Mouse (Mus musculus) liver, embryonic 13.5 days (tissue): ENCODE results near the gene Casz1. TPM values are rescaled to one million over a fixed set of nuclear protein-coding genes. Genes with fewer than 3 reads are reported as not detected.

Experiments used
- ATAC-seq: fragments of 200-750 bp; cut with Nextera tagmentation; 2 replicates; pipeline ENCODE4 v1.8.0; 2017; ENCODE audit warnings: low read depth, mild to moderate bottlenecking, moderate number of reproducible peaks, moderate library complexity
- DNase-seq: peaks from one replicate; pipeline ENCODE4 v3.0.0; 2022
- H3K27ac ChIP-seq: fragments of 300-500 bp; sonication (generic); 2 replicates; pipeline ENCODE4 v1.5.1; 2015; ENCODE audit warnings: moderate library complexity, mild to moderate bottlenecking, inconsistent platforms
- H3K27me3 ChIP-seq: fragments of 300-500 bp; sonication (generic); 2 replicates; pipeline ENCODE4 v1.6.1; 2015; ENCODE audit warnings: mild to moderate bottlenecking, inconsistent platforms
- H3K36me3 ChIP-seq: fragments of 300-500 bp; sonication (generic); 2 replicates; pipeline ENCODE4 v1.6.1; 2015; ENCODE audit warnings: mild to moderate bottlenecking, inconsistent platforms
- H3K4me1 ChIP-seq: fragments of 300-500 bp; sonication (generic); replicated peaks from 2 replicates; pipeline ENCODE4 v1.6.1; 2015; ENCODE audit warnings: inconsistent platforms
- H3K4me2 ChIP-seq: fragments of 300-500 bp; sonication (generic); 2 replicates; pipeline ENCODE4 v1.6.1; 2015; ENCODE audit warnings: inconsistent platforms, mild to moderate bottlenecking, moderate library complexity
- H3K4me3 ChIP-seq: fragments of 300-500 bp; sonication (generic); replicated peaks from 2 replicates; pipeline ENCODE4 v1.5.1; 2015; ENCODE audit warnings: mild to moderate bottlenecking, inconsistent platforms
- H3K9ac ChIP-seq: fragments of 300-500 bp; sonication (generic); 2 replicates; pipeline ENCODE4 v1.6.1; 2015; ENCODE audit warnings: mild to moderate bottlenecking, inconsistent platforms
- H3K9me3 ChIP-seq: fragments of 300-500 bp; sonication (generic); replicated peaks from 2 replicates; pipeline ENCODE4 v1.6.1; 2016; ENCODE audit warnings: inconsistent platforms
- WGBS: fragments of 180-500 bp; shearing (Covaris S2); methylation state at CpG from one replicate; pipeline ENCODE4 v1.1.7; 2015; ENCODE audit not compliant: insufficient replicate concordance; 5-methylcytosine and 5-hydroxymethylcytosine counted together
- polyA plus RNA-seq: library from polyadenylated mRNA; unstranded; fragments of >200 nt; fragmentation: Nextera tagmentation; extraction: Ambion mirVana; gene quantifications from 2 replicates; pipeline ENCODE4 v1.2.1, GENCODE M21; 2015

Casz1 gene
- polyA plus RNA-seq, 1 experiment from 2014 or later, result 0.45 TPM

DNA sequence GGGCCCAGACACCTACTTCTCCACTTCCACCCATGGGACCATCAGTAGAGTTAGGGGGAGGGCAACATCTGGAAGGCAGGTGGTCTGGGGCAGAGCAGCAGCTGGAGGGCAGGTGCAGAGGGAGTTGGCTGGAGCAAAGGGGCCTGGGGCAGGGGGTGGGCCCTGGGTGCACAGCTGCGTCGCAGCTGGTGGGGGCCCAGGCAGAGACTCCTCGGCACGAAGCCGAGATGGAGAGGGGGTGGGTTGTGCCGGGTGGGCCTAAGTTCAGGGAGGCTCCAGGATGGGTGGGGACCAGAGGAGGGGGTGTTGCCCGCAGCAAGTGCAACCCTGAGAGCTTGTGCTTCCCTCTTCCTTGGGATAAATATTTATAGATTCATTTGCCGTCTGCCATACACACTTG lies 122.2 kb downstream of the Casz1 start:
- ATAC-seq (no peak), DNase-seq (no peak)
- peaks cover 18% of the 10 kb centered on the region; the same call in 1 of the 2 replicates for H3K4me1 ChIP-seq
- H3K4me3 ChIP-seq, result no peak overlapping the region
- no peak overlapping the region for H3K9ac ChIP-seq
- H3K27ac ChIP-seq, result no peak overlapping the region
- WGBS, result 49% methylated on average over 8 of the region's 8 CpGs
- no peaks in the 10 kb centered on the region for H3K36me3 ChIP-seq
- H3K27me3 ChIP-seq, result peaks cover 61% of the 10 kb centered on the region
- H3K4me2 ChIP-seq, result no peak overlapping the region
- H3K9me3 ChIP-seq, result no peaks in the 10 kb centered on the region

DNA sequence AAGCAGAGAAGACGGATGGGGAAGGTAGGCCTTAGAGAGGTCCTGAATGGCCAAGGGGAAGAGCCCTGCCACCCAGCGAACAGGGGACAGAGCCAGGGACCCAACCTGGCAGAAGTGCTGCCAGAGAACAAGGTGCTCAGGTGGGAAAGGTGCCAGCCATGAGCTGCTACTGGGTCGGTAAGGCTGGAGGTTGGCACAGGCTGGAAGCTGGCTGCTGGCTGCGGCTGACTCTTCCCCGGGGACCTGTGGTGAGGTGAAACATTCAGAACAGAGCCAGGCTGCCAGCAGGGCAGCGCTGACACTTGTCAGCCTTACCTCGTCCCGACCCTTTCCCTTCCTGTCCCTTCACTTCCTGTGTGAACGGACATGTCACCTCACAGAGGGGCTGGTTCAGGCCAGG lies 124.1 kb downstream of the Casz1 start:
- no peak for ATAC-seq
- no peak overlapping the region for H3K9ac ChIP-seq
- H3K27ac ChIP-seq, result no peak overlapping the region
- 30% methylated on average over 9 of the region's 9 CpGs for WGBS
- no peak for DNase-seq
- H3K36me3 ChIP-seq, result no peaks in the 10 kb centered on the region
- no peak overlapping the region for H3K4me2 ChIP-seq
- peaks cover 18% of the 10 kb centered on the region; the same call in 1 of the 2 replicates for H3K4me1 ChIP-seq
- H3K4me3 ChIP-seq, result no peak overlapping the region
- H3K9me3 ChIP-seq, result no peaks in the 10 kb centered on the region
- H3K27me3 ChIP-seq, result peaks cover 43% of the 10 kb centered on the region

DNA sequence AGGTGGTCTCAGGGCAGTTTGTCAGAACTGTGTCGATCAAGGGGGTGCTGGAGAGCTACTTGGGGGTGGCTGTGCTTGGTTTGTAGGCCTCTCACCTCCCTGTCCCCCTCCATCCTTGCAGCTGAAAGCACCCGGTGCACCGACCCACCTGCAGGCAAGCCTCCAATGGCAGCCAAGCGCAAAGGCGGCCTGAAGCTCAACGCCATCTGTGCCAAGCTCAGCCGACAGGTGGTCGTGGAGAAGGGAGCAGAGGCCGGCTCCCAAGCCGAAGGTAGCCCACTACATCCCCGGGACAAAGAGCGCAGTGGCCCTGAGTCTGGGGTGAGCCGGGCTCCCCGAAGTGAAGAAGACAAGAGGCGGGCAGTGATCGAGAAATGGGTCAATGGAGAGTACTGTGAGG lies 124.6 kb downstream of the Casz1 start:
- ATAC-seq, result no peak
- peaks cover 18% of the 10 kb centered on the region; the same call in 1 of the 2 replicates for H3K4me1 ChIP-seq
- no peaks in the 10 kb centered on the region for H3K36me3 ChIP-seq
- no peak overlapping the region for H3K4me3 ChIP-seq
- H3K9me3 ChIP-seq, result no peaks in the 10 kb centered on the region
- H3K9ac ChIP-seq, result no peak overlapping the region
- no peak overlapping the region for H3K27ac ChIP-seq
- H3K4me2 ChIP-seq, result no peak overlapping the region
- no peak for DNase-seq
- 75% methylated on average over 16 of the region's 16 CpGs for WGBS
- peaks cover 37% of the 10 kb centered on the region for H3K27me3 ChIP-seq

DNA sequence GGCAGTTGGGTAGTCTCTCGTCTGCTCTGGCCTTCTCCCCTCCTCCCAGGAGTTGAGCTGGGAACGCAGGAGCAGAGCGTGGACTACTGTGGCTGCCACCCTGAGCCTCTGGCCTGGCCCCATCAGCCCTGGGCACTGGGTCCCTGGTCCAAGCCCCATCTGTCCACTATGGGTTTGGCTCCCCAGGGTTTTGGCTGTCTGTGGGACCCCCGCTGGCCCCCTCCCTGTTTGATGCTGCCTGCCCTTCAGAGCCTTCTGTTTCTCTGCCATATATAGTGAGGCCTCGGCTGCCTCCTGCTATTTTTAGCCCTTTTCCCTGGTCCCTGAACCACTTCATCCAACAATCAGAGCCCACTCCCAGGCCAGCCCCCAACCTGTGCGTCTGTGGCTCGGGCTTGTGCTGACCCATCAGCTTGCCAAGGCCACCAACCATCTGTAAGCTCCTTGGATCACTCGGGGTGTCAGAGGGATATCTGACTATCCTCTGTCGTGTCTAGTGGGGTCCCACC lies 126.5 kb downstream of the Casz1 start:
- Histone ChIP-seq H3K9me3 (no peaks in the 10 kb centered on the region), H3K27ac (no peak overlapping the region), H3K9ac (no peak overlapping the region), H3K4me3 (no peak overlapping the region), H3K4me2 (no peak overlapping the region), H3K36me3 (no peaks in the 10 kb centered on the region), H3K27me3 (peaks cover 20% of the 10 kb centered on the region), H3K4me1 (peaks cover 23% of the 10 kb centered on the region)
- DNase-seq, result no peak
- WGBS, result 55% methylated on average over 9 of the region's 9 CpGs
- no peak for ATAC-seq

DNA sequence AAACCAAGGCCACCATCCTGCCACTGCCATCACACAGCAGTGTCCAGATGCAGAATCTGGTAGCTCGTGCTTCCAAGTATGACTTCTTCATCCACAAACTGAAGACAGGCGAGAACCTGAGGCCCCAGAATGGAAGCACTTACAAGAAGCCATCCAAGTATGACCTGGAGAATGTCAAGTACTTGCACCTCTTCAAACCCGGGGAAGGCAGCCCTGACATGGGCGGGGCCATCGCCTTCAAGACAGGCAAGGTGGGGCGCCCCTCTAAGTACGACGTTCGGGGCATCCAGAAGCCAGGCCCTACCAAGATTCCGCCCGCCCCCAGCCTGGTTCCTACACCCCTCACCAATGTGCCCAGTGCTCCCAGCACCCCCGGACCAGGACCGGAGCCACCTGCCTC lies 128.9 kb downstream of the Casz1 start:
- Histone ChIP-seq H3K9me3 (no peaks in the 10 kb centered on the region), H3K4me3 (no peak overlapping the region), H3K9ac (no peak overlapping the region), H3K27me3 (0 out of 2 replicates have a peak, but pooled peaks cover 4% of the 10 kb centered on the region), H3K27ac (no peak overlapping the region), H3K4me1 (peaks cover 19% of the 10 kb centered on the region), H3K4me2 (no peak overlapping the region), H3K36me3 (no peaks in the 10 kb centered on the region)
- WGBS, result 85% methylated on average over 13 of the region's 13 CpGs
- ATAC-seq (no peak), DNase-seq (no peak)

DNA sequence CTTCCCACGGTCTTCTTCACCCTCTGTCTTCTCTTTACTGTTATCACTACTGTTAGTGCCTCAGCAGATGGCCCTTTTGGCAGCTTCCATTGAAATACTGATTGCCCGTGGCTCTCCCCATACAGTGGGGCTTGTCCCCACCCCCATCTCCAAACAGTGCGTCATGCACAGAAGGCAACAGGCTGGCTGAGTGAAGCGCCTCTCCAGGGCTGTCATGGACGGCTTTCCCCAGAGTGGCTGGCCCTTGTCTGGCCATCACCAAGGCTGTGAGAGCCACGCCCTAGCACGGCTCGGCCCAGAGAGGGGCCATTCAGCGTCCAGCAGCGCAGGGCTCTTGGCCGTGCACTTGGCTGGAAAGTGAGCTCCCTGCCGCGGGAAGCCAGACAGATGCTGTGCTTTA lies 131.0 kb downstream of the Casz1 start:
- WGBS, result 42% methylated on average over 13 of the region's 13 CpGs
- Histone ChIP-seq H3K27ac (peak overlapping the region; percentile 58; the same call in 1 of the 2 replicates), H3K4me2 (no peak overlapping the region), H3K27me3 (0 out of 2 replicates have a peak, but pooled peaks cover 4% of the 10 kb centered on the region), H3K4me1 (peaks cover 25% of the 10 kb centered on the region), H3K9me3 (no peaks in the 10 kb centered on the region), H3K9ac (no peak overlapping the region), H3K36me3 (no peaks in the 10 kb centered on the region), H3K4me3 (no peak overlapping the region)
- peak; percentile 27; the same call in 1 of the 2 replicates for ATAC-seq
- DNase-seq, result no peak

DNA sequence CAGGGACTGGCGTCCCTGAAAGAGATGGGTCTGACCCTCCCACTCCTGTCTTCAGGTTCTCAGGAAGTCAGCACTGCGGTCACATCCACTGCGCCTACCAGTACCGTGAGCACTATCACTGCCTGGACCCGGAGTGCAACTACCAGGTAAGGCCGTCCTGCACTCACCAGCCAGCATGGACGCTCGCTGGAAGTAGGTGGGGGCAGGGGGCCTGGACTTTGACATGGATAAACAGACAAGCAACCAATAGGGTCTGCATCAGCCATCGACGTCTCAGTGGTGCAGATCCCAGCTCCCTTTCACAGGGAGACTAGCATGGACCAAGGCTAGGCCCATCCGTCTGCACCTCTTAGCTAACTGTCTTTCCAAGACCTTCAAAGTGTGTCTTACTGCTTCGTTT lies 131.9 kb downstream of the Casz1 start:
- peak overlapping the region; percentile 58 for H3K27ac ChIP-seq
- H3K27me3 ChIP-seq, result no peaks in the 10 kb centered on the region
- H3K4me3 ChIP-seq, result no peak overlapping the region
- peaks cover 34% of the 10 kb centered on the region for H3K4me1 ChIP-seq
- no peaks in the 10 kb centered on the region for H3K9me3 ChIP-seq
- ATAC-seq (peak; percentile 33), DNase-seq (no peak)
- H3K9ac ChIP-seq, result 0 out of 2 replicates have a peak overlapping the region, but pooled peaks have one; percentile 26
- 67% methylated on average over 12 of the region's 12 CpGs for WGBS
- H3K36me3 ChIP-seq, result no peaks in the 10 kb centered on the region
- H3K4me2 ChIP-seq, result peak overlapping the region; percentile 13

DNA sequence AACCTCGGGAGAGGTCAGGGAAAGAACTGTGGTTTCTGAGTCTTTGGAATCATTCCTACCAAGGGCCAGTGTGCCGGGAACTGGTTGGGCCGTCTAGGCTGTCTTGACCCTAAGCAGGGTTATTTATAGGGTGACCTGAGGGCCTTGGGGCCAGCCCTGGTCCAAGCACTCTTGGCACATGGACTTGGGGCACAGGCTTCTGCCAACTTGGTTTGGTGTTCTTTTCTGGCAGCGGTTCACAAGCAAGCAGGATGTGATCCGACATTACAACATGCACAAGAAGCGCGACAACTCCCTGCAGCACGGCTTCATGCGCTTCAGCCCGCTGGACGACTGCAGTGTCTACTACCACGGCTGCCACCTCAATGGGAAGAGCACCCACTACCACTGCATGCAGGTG lies 132.5 kb downstream of the Casz1 start:
- WGBS, result 79% methylated on average over 12 of the region's 12 CpGs
- ATAC-seq (no peak), DNase-seq (no peak)
- Histone ChIP-seq H3K4me1 (peaks cover 39% of the 10 kb centered on the region), H3K36me3 (no peaks in the 10 kb centered on the region), H3K4me2 (no peak overlapping the region), H3K27ac (no peak overlapping the region), H3K9ac (no peak overlapping the region), H3K4me3 (no peak overlapping the region), H3K27me3 (no peaks in the 10 kb centered on the region), H3K9me3 (no peaks in the 10 kb centered on the region)

DNA sequence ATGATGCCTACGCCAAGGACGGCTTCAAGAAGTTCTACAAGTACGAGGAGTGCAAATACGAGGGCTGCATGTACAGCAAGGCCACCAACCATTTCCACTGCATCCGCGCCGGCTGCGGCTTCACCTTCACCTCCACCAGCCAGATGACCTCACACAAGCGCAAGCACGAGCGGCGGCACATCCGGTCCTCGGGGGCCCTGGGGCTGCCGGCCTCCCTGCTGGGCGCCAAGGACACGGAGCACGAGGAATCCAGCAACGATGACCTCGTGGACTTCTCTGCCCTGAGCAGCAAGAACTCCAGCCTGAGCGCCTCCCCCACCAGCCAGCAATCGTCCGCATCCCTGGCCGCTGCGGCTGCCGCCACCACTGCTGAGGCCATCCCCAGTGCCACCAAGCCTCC lies 134.3 kb downstream of the Casz1 start:
- no peak overlapping the region for H3K4me2 ChIP-seq
- no peak overlapping the region for H3K27ac ChIP-seq
- DNase-seq (no peak), ATAC-seq (no peak)
- H3K36me3 ChIP-seq, result no peaks in the 10 kb centered on the region
- no peaks in the 10 kb centered on the region for H3K9me3 ChIP-seq
- H3K4me3 ChIP-seq, result no peak overlapping the region
- no peak overlapping the region for H3K9ac ChIP-seq
- 80% methylated on average over 26 of the region's 26 CpGs for WGBS
- peaks cover 39% of the 10 kb centered on the region for H3K4me1 ChIP-seq
- H3K27me3 ChIP-seq, result no peaks in the 10 kb centered on the region

DNA sequence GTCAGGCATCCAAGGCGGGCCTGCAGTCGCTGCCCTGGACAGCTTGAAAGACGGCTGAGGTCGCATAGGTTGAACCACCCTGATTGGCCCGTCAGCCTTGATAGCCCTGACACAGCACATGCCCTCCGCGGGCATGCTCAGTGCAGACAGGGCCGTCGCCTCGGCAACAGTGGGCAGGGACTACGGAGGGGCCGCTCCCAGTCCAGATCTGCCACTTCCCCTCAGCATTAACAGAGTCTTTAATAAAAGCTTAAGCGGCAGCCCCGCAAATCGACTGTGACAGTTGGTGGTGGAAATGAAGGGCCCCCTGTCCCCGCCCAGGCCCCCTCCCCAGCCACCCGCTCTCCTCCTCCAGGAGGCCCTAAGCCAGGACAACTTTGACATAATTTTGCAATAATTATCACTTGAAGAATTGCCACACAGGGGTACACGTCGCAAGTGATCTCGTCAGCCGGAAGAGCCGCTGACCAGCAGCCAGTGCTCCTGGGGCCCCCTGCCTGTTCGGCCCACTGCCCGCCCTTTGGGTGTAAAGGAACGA lies 136.5 kb downstream of the Casz1 start:
- Histone ChIP-seq H3K27me3 (no peaks in the 10 kb centered on the region), H3K4me1 (peaks cover 27% of the 10 kb centered on the region), H3K4me2 (peak overlapping the region; percentile 43), H3K27ac (peak overlapping the region; percentile 30; the same call in 1 of the 2 replicates), H3K9ac (peak overlapping the region; percentile 40; the same call in 1 of the 2 replicates), H3K4me3 (peak overlapping the region; percentile 3), H3K36me3 (no peaks in the 10 kb centered on the region), H3K9me3 (no peaks in the 10 kb centered on the region)
- ATAC-seq (peak; percentile 86), DNase-seq (peak; percentile 35)
- WGBS, result 6% methylated on average over 25 of the region's 25 CpGs

DNA sequence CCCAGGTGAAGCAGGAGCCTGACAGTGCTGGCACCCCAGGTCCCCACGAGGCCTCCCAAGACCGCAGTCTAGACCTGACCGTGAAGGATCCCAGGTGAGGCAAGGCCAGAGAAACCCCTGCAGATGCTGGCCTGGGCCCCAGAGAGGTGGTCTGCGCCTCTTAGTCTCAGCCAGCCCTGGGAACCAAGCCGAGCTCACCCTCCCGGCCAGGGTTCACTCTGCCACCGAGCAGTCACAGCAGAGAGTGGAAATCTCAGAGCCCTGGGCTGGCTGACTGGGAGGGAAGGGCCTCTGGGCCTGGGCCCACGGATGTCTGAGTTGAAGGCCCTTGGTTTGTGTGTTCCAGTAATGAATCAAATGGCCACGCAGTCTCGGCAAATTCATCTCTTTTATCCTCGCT lies 137.1 kb downstream of the Casz1 start:
- peak overlapping the region; percentile 43 for H3K4me2 ChIP-seq
- WGBS, result 44% methylated on average over 11 of the region's 11 CpGs
- H3K36me3 ChIP-seq, result no peaks in the 10 kb centered on the region
- ATAC-seq, result no peak
- peaks cover 25% of the 10 kb centered on the region for H3K4me1 ChIP-seq
- H3K27me3 ChIP-seq, result no peaks in the 10 kb centered on the region
- DNase-seq, result no peak
- H3K27ac ChIP-seq, result peak overlapping the region; percentile 30; the same call in 1 of the 2 replicates
- peak overlapping the region; percentile 40 for H3K9ac ChIP-seq
- peak overlapping the region; percentile 3; the same call in 1 of the 2 replicates for H3K4me3 ChIP-seq
- H3K9me3 ChIP-seq, result no peaks in the 10 kb centered on the region

DNA sequence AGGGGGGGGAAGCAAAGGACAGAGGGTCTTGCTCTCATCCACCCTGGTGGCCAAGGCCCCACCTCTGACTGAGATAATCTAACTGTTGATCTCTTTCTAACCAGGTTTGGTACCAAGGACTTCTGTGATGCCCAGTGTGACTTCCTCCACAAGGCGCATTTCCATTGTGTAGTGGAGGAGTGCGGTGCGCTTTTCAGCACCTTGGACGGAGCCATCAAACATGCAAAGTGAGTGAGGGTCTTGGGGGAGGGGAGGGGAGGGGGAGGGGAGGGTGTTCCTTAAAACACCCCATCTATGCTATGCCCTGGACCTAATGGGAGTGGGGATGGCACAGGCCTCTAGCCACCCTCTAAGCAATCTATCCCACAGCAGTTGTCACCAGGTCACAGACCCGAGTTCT lies 138.9 kb downstream of the Casz1 start:
- no peak overlapping the region for H3K9ac ChIP-seq
- DNase-seq, result no peak
- no peak overlapping the region for H3K4me3 ChIP-seq
- no peak overlapping the region for H3K4me2 ChIP-seq
- ATAC-seq, result no peak
- 50% methylated on average over 5 of the region's 5 CpGs for WGBS
- no peaks in the 10 kb centered on the region for H3K27me3 ChIP-seq
- no peaks in the 10 kb centered on the region for H3K36me3 ChIP-seq
- H3K9me3 ChIP-seq, result no peaks in the 10 kb centered on the region
- H3K27ac ChIP-seq, result no peak overlapping the region
- H3K4me1 ChIP-seq, result peaks cover 19% of the 10 kb centered on the region
